Mouse (Mus musculus): ENCODE results near the gene Zfp963.
A peak's percentile ranks its signal among the peaks of the same experiment; 100 is the strongest.

The Zfp963 gene

DNA sequence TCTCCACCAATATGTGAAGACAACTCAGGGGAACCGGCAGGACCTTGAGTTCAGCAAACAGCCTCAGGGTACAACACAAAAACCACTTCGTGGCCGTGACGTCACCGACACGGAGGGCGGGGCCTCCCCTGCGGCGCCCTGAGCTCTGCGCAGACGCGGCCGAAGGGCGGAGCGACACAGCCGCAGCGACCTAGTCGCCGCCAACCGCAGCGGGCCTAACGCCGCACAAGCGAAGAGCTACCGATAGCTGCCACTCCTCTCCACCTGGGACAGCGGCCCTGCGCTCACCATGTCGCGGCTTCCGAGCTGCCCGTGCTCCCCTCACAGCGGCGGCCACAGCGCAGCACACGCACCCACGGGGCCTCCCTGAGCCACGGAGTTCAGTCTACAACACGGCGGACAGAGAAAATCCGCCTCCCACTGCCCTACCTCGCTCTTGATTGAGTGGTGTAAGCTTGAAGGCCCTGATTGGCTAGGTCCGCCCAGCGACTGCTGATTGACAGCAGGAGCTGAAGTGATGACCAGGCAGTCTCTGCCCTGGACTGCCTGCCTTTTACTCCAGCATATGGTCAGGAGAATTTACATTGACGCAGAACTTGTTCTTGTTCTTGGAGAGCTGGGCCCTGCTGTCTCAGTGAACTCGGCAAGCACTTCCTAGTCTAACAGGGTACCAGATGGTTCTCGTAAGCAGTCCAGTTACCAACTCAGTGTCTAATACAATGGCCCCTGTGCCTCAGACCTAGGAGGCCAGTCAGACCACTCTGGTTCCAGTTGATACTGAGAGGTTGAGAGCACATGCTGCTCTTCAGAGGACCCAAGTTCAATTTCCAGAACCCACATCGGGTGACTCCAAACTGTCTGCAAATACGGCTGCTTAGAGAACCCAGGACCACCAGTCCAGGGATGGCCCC is at the start of gene Zfp963:
Zfp963 (minus strand) TSS at position 427 of the 911 bp plus-strand sequence.
- peak; percentile 98 for DNase-seq

DNA sequence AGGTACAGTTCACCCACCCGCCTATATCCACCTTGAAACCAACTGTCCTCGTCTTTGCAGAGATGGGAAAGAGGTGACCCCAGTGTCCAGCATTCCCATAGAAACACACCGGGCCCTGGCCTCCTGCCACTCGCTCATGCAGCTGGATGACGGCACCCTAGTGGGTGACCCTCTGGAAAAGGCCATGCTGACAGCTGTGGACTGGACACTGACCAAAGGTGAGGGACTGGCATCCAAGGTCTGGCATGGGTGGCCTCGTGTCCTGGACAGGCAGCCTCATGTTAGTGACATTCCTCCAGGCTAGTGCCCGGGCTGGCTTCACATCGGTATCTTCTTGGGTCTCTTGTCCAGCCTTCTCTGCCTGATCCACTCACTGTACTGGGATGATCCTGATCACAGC is 49.5 kb upstream of the Zfp963 start:
- DNase-seq: peak; percentile 2

- peak; percentile 1 for DNase-seq
Measured at GRCm38 (mm10) chr8:69797661-69798060, 47.9 kb upstream of the Zfp963 start.

DNA sequence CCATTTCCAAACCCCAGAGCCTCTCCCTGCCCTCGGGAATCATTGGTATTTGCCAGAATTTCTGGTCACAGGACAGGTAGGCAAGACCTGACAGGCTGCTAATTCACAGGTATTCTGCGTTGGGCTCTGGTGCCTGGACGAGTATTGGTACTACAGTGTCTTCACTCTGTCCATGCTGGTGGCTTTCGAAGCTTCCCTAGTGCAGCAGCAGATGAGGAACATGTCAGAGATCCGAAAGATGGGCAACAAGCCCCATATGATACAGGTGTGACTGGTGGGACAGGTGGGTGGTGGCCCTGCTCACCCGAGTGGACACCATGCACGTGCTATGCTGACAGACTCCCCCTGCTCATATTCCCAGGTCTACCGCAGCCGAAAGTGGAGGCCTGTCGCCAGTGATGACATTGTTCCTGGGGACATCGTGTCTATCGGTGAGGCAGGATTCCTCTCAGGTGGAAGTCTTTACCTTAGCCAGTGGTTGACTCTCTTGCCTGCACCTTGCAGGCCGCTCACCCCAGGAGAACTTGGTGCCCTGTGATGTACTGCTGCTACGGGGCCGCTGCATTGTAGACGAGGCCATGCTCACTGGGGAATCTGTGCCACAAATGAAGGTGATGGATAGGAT is 47.1 kb upstream of the Zfp963 start:
- DNase-seq: peak; percentile 2

GRCm38 (mm10) chr8:69794901-69795300 is 45.1 kb upstream of the Zfp963 start:
- DNase-seq: peak; percentile 1

DNA sequence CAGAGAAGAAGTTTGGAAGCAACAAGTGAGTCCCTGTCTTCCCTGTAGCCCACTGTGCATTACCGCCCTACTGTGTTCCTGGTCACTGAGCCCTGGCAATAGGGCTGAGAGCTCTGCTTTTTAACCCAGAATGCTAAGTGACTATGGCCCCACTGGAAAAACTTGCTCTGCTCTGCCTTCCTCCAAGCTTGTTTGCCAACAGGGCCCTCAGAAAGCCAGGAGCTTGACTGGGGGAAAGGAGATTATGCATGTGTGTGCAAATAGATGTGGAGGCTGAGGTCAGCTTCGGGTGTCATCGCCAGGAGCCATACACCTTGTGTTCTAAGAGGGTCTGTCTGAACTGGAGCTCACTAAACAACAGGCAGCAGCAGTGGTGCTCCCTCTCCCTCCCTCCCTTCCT is 44.3 kb upstream of the Zfp963 start:
- peak; percentile 2 for DNase-seq

DNA sequence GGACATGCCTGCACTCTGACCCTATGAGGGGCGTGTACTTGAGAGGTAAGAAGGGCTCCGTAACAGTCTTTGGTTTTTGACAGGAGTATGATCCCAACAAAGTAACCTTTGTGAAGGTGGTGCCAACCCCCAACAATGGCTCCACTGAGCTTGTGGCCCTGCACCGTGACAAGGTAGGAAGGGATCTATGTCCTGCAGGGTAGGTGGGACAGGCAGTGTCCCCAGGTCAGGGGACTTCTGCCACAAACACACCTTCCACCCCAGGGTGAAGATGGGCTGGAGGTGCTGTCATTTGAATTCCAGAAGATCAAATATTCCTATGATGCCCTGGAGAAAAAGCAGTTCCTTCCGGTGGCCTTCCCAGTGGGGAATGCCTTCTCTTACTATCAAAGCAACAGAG is 43.9 kb upstream of the Zfp963 start:
- DNase-seq: peak; percentile 1

DNA sequence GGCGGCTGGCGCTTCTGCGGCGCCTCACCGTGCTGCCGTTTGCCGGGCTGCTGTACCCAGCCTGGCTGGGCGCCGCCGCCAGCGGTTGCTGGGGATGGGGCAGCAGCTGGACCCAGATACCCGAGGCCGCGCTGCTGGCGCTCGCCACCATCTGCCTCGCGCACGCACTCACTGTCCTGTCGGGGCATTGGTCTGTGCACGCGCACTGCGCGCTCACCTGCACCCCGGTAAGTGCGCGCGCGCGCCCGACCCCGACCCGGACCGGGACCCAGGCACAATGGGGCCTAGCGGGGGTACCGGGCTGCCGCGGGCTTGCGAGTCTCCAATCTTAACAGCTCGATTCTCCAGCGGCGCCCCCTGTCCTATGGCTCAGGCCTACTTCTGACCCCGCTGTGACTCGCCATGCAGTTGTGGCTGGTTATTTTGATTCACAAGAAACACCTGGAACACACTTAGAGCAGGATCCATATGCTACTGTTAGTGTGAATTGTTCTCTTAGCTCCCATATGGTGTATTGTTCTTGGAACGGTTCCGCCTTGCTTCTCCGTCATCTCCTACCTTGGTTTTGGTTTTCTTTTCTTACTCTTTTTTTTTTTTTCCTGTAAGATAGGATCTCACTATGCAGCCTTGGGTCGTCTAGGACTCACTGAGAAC is 41.8 kb upstream of the Zfp963 start:
- peak; percentile 68 for DNase-seq

DNA sequence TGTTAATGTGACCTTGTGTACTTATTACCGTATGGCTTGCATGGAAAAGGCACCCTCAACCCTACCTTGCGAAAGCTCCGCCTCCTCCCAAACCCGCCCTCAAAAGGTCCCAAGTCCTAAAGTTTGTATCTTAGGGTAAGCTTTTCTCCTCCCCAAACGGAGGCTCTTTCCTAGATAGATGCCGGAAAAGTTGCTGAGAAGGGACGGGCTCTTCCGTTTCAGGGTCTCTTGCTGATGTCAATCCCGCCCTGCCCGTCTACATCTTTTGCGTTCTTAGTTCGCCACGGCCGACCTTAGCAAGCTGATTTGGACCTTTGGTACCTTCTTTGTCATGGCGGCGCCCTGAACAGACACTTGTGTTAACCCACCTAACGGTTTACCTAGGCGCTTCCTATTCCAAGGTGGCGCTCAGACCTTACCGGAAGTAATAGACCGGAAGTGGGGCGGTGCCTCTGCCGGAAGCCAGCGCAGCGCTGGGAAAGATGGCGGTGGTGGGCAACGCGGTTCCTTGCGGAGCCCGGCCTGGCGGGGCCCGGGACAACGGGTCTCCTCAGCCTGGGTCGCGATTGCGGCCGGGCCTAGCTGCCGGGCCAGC is 41.1 kb upstream of the Zfp963 start, which contains the start of the genes Atp13a1 and Zfp866:
Atp13a1 (plus strand) TSS at position 391 of the 595 bp plus-strand sequence.
Zfp866 (minus strand) TSS at position 406 of the 595 bp plus-strand sequence.
- DNase-seq: peak; percentile 94

GRCm38 (mm10) chr8:69790364-69790763 is 40.6 kb upstream of the Zfp963 start:
- peak; percentile 39 for DNase-seq

DNA sequence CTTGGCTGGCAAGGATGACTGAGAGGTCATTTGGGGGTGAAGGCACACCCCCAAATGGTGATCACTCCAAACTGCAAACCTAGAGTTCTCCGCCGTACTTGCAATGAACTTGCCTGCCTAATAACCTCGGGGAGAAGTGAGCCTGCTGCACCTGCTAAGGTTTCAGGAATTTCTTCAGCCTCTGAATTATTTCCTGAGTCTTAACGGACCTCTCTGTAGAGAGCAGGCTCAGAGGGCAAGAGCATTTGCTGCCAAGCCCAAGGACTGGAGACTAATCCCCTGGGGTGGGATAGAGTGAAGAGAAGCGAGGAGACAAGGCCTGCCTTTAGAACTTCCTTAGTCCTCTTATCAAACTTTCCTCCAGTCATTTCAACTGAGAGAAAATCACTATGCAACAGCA is 40.0 kb upstream of the Zfp963 start:
- DNase-seq: no peak

DNA sequence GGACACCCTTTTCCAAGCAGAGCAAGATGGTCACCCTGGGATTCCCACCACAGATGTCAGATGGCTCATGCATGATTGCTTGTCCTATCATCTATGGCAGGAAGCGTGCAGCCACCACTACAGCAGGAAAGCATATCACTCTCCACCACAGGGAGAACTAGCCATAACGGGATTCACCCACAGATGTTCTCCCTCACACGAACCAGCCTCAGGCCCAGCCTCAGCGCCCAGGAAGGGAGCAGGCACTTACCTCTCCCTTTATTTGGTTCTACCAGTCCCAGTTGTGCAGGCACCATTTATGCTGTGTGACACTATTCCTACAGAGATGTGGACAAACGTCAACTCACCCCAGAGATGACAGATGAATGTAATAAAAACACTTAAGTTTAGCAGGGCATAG is 39.3 kb upstream of the Zfp963 start:
- DNase-seq: no peak

- DNase-seq: no peak
Measured at GRCm38 (mm10) chr8:69777111-69777510, 27.3 kb upstream of the Zfp963 start.

DNA sequence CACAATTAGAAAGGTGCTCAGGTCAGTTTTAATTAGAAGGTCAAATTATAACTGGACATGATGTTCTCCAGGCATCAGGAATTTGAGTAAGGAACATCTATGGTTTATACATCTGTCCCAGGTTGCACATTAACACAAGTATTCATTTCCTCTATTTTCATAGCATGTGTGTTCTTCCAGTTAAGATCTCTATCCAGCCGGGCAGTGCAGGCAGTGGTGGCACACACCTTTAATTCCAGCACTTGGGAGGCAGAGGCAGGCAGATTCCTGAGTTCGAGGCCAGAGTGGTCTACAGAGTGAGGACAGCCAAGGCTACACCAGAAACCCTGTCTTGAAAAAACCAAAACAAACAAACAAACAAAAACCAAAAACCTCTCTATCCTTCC is 25.4 kb upstream of the Zfp963 start:
- DNase-seq: no peak

DNA sequence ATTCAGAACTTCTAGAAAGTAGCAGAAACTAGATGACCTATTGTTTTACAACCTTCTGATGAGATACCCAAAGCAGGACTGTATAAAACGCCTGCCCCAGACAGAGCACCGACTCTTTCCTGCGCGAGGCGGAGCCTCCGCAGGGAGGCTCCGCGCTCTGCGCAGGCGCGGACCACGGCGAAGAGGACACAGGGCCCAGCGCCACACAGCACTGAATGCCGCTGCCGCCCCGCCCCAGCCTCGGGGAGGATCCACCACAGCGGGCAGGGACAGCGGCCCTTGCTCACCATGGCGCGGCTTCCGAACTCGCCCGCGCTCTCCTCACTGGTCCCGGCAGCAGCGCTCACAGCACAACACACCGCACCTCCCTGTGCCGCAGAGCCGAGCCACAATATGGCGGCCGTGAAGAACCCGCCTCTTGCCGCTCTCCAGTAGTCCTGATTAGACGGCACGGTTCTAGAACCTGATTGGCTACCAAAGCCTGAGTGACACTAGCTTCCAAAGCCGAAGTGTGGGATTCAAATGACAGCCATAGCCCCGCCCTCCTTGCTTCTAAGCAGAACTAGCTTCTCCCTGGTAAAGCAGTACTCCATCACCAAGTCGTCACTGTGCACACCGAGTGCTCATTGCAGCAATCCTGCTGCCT is 24.9 kb upstream of the Zfp963 start, which contains the start of gene Gm20422:
Gm20422 (minus strand) TSS at position 384 of the 646 bp plus-strand sequence.
- DNase-seq: peak; percentile 88

DNA sequence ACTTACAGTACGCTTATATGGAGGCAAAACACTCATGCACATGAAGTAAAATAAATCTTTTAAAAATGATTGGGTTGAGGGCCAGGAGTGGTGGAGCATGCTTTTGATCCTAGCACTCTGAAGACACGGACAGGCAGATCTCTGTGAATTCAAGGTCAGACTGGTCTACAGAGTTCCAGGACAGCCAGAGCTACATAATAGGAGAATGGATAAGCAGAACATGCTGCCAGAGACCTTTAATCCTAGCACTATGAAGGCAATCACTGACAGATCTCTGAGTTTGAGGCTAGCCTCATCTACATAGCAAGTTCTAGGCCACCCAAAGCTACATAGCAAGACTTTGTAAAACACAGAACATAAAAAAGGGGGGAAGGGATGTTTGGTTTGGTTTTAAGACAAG is 22.3 kb upstream of the Zfp963 start:
- no peak for DNase-seq

GRCm38 (mm10) chr8:69771221-69771620 is 21.5 kb upstream of the Zfp963 start:
- DNase-seq: no peak

DNA sequence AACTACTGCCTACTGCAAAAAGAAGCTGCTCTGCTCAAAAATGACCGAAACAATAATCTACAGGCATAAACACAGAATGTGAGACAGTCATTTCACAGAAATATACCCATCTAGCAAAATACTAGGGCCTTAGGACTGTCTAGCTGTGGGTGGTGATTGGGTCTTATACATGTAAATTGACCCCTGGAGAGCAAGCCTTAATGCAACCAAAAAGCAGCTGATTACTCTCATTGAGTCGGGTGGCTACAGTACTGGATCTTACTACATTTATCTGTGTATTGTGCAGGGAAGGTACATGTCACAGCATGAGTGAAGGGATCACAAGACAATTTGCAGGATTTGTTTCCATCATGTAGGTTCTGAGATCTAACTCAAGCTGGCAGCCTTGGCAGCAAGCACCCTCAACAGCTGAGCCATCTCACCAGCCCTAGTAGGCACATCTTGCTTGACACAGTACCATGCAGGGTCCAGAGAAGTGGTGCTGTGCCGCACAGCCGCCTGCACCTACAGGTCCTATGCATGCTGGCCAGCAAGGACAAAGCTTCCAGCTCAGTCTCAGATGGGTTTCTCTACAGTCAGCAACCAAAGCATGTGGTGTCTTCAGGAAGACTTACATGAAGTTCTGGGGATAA is 12.2 kb upstream of the Zfp963 start:
- DNase-seq: no peak

- no peak for DNase-seq
Measured at GRCm38 (mm10) chr8:69758316-69758715, 8.5 kb upstream of the Zfp963 start.

GRCm38 (mm10) chr8:69752437-69752836 is 2.7 kb upstream of the Zfp963 start:
- no peak for DNase-seq

DNA sequence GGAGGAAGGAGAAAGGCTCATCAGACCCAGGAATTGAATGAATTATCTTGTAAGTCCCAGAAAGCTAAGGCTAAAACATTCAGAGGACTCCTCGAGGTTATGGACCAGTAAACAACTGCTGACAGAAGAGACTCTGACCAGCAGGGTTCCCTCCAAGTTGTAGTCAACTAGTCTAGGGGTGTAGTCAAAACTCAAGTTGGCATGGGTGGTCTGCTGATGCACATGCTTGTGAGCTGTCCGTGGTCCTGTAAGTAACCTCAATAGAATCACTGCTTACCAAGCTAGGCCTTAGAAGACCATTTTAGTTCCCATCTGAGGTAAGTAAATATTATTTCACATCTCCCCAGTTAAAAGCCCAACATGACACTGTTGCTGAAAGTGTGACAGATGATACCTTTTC is 8.5 kb downstream of the Zfp963 start:
- DNase-seq: no peak

DNA sequence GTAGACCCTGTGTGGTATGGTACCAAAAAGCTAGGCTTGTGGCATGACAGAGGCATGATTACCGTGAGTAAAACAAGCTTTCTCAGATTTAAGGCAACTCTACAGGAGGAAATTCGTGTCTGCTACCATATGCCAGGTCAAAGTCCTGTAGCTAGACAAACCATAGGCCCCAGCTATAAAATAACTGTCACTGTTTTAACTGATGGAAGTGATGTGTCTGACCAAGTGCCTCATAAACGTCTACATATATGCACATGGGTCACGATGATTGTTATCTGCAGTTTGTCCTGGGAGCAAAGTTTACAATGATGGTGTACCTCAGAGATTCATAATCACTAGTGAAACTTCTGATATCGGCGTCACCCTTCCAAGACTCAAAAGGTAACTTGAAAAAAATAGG is 9.0 kb downstream of the Zfp963 start:
- no peak for DNase-seq

Data from thymus, postnatal 14 days (tissue).